Mouse (Mus musculus) ES-Bruce4 (cell line): ENCODE data around the gene Ier2.

Experiments used
- CTCF ChIP-seq: IDR thresholded peaks from one replicate; pipeline ENCODE4 v1.8.1; 2011; ENCODE audit warnings: low read depth, low read length
- POLR2A ChIP-seq: IDR thresholded peaks from one replicate; pipeline ENCODE4 v1.8.1; 2011; ENCODE audit warnings: low read length; ENCODE audit not compliant: insufficient read depth

DNA sequence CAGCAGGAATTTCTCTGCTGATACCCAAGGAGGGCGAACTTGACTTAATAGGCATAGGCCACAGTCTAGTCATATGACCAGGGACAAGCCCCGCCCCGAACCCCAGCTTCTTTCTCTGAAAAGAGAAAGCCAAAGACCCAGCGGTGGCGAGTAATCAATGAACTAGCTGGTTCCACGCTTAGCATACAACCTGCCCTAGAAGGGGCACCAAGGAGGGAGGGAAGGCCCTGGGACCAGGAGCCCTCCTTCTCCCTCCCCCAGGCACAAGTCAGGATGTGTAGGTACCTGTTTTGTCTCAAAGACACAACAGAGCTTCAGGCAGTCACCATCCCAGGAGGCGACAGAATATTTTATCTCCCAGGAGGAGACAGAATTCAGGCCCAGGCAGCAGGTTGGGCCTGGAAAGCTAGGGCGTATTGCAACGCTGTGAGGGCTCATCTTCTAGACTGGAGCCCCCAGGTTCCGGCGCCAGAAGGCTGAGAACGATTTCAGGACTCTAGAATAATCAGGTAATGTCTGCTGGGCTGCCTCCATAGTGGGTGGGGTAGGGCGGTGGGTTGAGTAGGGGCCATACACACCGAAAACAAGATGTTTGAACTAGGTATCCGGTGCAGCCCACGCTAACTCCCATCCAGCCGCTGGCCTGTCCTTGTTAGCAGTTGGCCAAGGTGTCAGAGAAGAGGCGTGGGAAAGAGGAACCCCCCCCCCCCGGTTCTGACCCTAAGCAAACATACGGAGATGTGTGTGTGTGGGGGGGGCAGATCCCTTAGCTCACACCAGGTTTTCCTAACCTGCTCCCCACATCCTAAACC is 23.7 kb upstream of the Ier2 start, which contains the start of gene Trmt1:
- no peak for TF ChIP-seq CTCF
- TF ChIP-seq POLR2A: no peak
